Mouse (Mus musculus) heart, embryonic 16.5 days (tissue): ENCODE data around the gene Epc2. TPM values are rescaled to one million over a fixed set of nuclear protein-coding genes. Genes with fewer than 3 reads are reported as not detected.

Experiments used
- ATAC-seq: fragments of 200-750 bp; cut with Nextera tagmentation; replicated peaks from 2 replicates; pipeline ENCODE4 v1.8.0; 2017; ENCODE audit warnings: moderate number of reproducible peaks; ENCODE audit not compliant: insufficient read depth, low FRiP score; ENCODE audit errors: extremely low read depth
- H3K27ac ChIP-seq: fragments of 300-500 bp; sonication (generic); 2 replicates; pipeline ENCODE4 v1.5.1; 2014; ENCODE audit warnings: mild to moderate bottlenecking, low read length, control low read depth, moderate library complexity
- H3K27me3 ChIP-seq: fragments of 300-500 bp; sonication (generic); 2 replicates; pipeline ENCODE4 v1.6.1; 2014; ENCODE audit warnings: low read length, mixed read lengths; ENCODE audit not compliant: control insufficient read depth, insufficient read depth
- H3K36me3 ChIP-seq: fragments of 300-500 bp; sonication (generic); 2 replicates; pipeline ENCODE4 v1.6.1; 2014; ENCODE audit not compliant: control insufficient read depth, insufficient read depth
- H3K4me1 ChIP-seq: fragments of 300-500 bp; sonication (generic); 2 replicates; pipeline ENCODE4 v1.6.1; 2014; ENCODE audit warnings: low read length, mixed read lengths; ENCODE audit not compliant: control insufficient read depth, insufficient read depth
- H3K4me2 ChIP-seq: fragments of 300-500 bp; sonication (generic); 2 replicates; pipeline ENCODE4 v1.6.1; 2014; ENCODE audit warnings: low read depth, mild to moderate bottlenecking, control low read depth, low read length
- H3K4me3 ChIP-seq: fragments of 300-500 bp; sonication (generic); 2 replicates; pipeline ENCODE4 v1.5.1; 2014; ENCODE audit warnings: mild to moderate bottlenecking, control low read depth, low read length
- H3K9ac ChIP-seq: fragments of 300-500 bp; sonication (generic); 2 replicates; pipeline ENCODE4 v1.6.1; 2014; ENCODE audit warnings: low read length, control low read depth
- H3K9me3 ChIP-seq: fragments of 300-500 bp; sonication (generic); replicated peaks from 2 replicates; pipeline ENCODE4 v1.6.1; 2016; ENCODE audit warnings: low read length; ENCODE audit not compliant: control insufficient read depth
- WGBS: fragments of 180-500 bp; shearing (Covaris S2); extraction: QIAGEN DNeasy Blood & Tissue Kit; methylation state at CpG from one replicate; pipeline ENCODE4 v1.1.7; 2014; 5-methylcytosine and 5-hydroxymethylcytosine counted together
- polyA plus RNA-seq: library from polyadenylated mRNA; unstranded; fragments of >200 nt; fragmentation: Nextera tagmentation; extraction: Ambion mirVana; gene quantifications from 2 replicates; pipeline ENCODE4 v1.2.1, GENCODE M21; 2015

Epc2 gene
- polyA plus RNA-seq: 4.3 and 4.6 TPM in 2 replicates

DNA sequence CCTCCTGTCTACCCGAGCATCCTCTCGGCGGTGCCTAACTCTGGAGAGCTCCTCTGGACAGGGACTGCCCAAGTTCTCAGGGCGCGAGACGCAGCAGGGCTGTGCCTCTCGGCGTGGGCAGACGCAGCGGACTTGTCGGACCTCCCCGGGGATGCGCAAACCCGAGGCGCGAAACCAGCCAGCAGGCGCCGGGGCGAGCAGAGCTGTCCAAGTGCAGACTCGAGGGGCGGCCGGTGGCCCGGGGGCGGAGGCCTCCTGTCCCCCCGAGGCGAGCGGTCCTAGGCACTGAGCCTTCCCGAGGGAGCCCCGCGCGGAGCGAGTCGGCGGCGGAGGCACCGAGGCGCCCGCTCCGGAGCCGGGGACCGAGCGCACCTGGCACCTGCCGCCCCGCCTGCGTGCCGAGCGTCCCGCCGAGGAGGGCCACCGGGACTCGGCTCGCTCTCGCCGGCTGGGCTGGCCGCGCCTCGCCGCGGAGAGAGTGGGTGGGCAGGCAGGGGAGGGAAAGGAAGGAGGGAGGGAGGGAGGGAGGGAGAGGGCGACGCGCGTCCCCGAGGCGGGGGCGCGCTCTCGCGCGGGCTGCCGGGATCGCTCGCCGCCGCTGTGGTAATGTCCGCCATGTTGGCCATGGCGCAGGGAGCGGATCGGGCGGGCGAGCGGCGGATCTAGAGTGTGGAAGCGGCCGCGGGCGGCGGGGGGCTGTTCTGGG is at the start of gene Epc2:
Epc2 (plus strand) TSS at position 556 of the 706 bp plus-strand sequence.
- Histone ChIP-seq H3K4me3 (peak within 1 kb of the TSS; percentile 88), H3K9me3 (no peaks in the 10 kb centered on the region), H3K36me3 (no peaks in the 10 kb centered on the region), H3K9ac (peak within 1 kb of the TSS; percentile 96), H3K27ac (peak within 1 kb of the TSS; percentile 99), H3K4me2 (peak within 1 kb of the TSS; percentile 89), H3K27me3 (no peaks in the 10 kb centered on the region), H3K4me1 (peaks cover 5% of the 10 kb centered on the region)
- under 1% methylated on average over 79 of the region's 88 CpGs for WGBS
- peak; percentile 84 for ATAC-seq

- Histone ChIP-seq H3K36me3 (no peaks in the 10 kb centered on the region), H3K27me3 (no peaks in the 10 kb centered on the region), H3K4me2 (no peak overlapping the region), H3K4me3 (no peak overlapping the region), H3K9ac (no peak overlapping the region), H3K9me3 (no peaks in the 10 kb centered on the region), H3K27ac (no peak overlapping the region), H3K4me1 (no peaks in the 10 kb centered on the region)
- 48% methylated on average over 2 of the region's 2 CpGs for WGBS
- no peak for ATAC-seq
Observed at GRCm38 (mm10) chr2:49405954-49406353, 45.3 kb upstream of the Epc2 start.

- Histone ChIP-seq H3K4me1 (peaks cover 5% of the 10 kb centered on the region), H3K27me3 (no peaks in the 10 kb centered on the region)
Observed at GRCm38 (mm10) chr2:49411685-49412084, 39.6 kb upstream of the Epc2 start.

DNA sequence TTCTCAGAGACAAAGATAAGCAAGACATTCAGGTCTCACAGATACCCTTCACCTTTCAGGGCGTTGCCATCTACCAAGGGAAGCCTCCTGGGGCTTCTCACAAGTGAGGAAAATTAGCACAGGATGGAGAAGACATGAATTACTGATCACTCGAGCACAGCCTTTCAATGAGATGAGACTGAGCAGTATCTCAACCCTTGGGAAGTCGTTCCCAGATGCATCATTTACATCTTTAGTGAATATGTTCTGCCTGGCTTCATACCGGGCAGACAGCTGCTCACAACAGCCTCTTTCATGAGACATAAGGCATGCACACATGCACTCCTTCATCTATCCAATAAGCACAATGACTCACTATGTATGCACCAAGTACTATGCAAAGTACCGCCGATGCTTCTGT is 38.7 kb upstream of the Epc2 start:
- Histone ChIP-seq H3K9ac (no peak overlapping the region), H3K4me3 (no peak overlapping the region)
- WGBS: 75% methylated on average over 6 of the region's 6 CpGs

More at GRCm38 (mm10) chr2:49411685-49412084, 39.6 kb upstream of the Epc2 start:
- Histone ChIP-seq H3K9me3 (no peaks in the 10 kb centered on the region), H3K9ac (no peak overlapping the region), H3K4me2 (no peak overlapping the region), H3K4me3 (no peak overlapping the region), H3K36me3 (no peaks in the 10 kb centered on the region), H3K27ac (no peak overlapping the region)
- WGBS: 57% methylated on average over 5 of the region's 5 CpGs
- ATAC-seq: no peak

GRCm38 (mm10) chr2:49415868-49416267 is 35.4 kb upstream of the Epc2 start:
- H3K9ac ChIP-seq: no peak overlapping the region
- H3K27ac ChIP-seq: no peak overlapping the region
- H3K4me3 ChIP-seq: no peak overlapping the region
- H3K27me3 ChIP-seq: no peaks in the 10 kb centered on the region
- no peak for ATAC-seq
- H3K36me3 ChIP-seq: no peaks in the 10 kb centered on the region
- H3K9me3 ChIP-seq: no peaks in the 10 kb centered on the region
- 31% methylated on average over 3 of the region's 3 CpGs for WGBS
- no peak overlapping the region for H3K4me2 ChIP-seq
- H3K4me1 ChIP-seq: peaks cover 5% of the 10 kb centered on the region

More for the DNA sequence above, 38.7 kb upstream of the Epc2 start:
- Histone ChIP-seq H3K9me3 (no peaks in the 10 kb centered on the region), H3K27me3 (no peaks in the 10 kb centered on the region), H3K27ac (no peak overlapping the region), H3K4me1 (peaks cover 5% of the 10 kb centered on the region), H3K4me2 (no peak overlapping the region), H3K36me3 (no peaks in the 10 kb centered on the region)
- ATAC-seq: no peak

DNA sequence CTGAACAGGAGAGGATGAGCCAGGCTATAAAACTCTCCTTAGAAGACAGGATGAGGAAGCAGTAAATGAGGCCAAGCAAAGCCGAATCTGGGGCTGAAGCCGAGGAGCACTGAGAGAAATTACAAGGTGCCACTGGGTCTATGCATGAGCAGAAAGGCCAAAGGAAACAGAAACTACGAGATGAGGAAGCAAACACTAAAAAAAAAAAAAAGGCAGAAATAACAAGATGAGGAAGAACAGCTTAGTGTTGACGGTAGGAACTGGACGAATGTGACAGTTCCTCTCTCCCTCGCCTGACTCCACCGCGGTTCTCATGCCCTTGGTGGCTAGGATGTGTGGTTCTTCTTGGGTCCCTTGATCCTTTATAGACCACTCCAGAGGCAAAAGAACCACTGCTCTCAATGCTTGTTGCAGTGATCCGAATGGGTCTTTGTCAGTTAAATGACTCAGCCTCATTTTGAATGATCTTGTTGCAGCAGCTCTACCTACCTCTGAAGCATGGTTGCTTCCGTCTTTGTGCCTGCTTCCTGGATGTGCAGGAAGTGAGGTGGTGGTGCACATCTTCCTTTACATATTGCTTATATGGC is 34.2 kb upstream of the Epc2 start:
- H3K9me3 ChIP-seq: no peaks in the 10 kb centered on the region
- H3K4me3 ChIP-seq: no peak overlapping the region
- no peak overlapping the region for H3K4me2 ChIP-seq
- no peak overlapping the region for H3K9ac ChIP-seq
- H3K4me1 ChIP-seq: peaks cover 5% of the 10 kb centered on the region
- WGBS: 57% methylated on average over 10 of the region's 10 CpGs
- no peak for ATAC-seq
- no peaks in the 10 kb centered on the region for H3K36me3 ChIP-seq
- H3K27ac ChIP-seq: no peak overlapping the region
- H3K27me3 ChIP-seq: no peaks in the 10 kb centered on the region

DNA sequence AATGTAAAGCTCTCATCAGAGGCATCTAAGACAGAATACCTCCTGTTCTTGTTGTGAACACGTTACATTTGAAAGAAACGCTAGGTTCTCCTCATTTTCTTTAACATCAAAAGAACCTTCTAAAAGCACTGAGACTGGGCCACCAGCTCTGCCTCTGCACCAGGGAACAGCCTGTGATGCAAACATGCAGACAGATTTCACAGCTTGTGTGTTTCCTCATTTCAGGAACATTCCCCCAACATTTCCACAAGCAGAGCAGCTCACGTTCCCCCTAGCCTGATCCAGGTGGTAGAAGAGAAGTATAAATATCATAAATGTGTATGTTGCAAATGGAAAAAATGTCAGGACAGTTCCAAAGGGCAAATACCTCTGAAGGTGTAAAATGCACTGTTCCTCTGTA is 30.9 kb upstream of the Epc2 start:
- Histone ChIP-seq H3K36me3 (no peaks in the 10 kb centered on the region), H3K27me3 (no peaks in the 10 kb centered on the region), H3K9me3 (no peaks in the 10 kb centered on the region), H3K27ac (no peak overlapping the region), H3K4me2 (no peak overlapping the region), H3K4me3 (no peak overlapping the region), H3K4me1 (peaks cover 5% of the 10 kb centered on the region), H3K9ac (no peak overlapping the region)
- no peak for ATAC-seq
- 89% methylated on average over 3 of the region's 3 CpGs for WGBS

GRCm38 (mm10) chr2:49423857-49424256 is 27.4 kb upstream of the Epc2 start:
- WGBS: 62% methylated on average over 2 of the region's 2 CpGs
- no peaks in the 10 kb centered on the region for H3K9me3 ChIP-seq
- no peak overlapping the region for H3K27ac ChIP-seq
- no peaks in the 10 kb centered on the region for H3K27me3 ChIP-seq
- no peak for ATAC-seq
- no peak overlapping the region for H3K9ac ChIP-seq
- H3K4me3 ChIP-seq: no peak overlapping the region
- no peaks in the 10 kb centered on the region for H3K36me3 ChIP-seq
- H3K4me1 ChIP-seq: no peaks in the 10 kb centered on the region
- H3K4me2 ChIP-seq: no peak overlapping the region

DNA sequence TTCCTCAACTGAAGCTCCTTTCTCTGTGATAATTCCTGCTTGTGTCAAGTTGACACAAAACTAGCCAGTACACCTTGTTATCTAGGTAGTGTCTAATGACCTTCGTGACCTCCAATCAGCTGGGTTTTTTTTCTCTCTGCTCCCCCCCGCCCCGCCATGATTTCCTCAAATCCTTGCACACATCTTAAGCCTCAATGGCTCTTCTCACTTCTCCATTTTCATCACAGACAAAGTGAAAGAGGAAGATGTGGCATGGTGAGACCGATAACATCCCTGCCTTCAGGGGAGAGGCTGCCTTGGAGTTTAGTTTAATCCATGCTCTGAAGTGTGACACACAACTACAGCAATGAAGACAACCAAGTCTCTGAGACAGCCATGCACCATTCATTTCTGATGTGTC is 26.5 kb upstream of the Epc2 start:
- no peak for ATAC-seq
- Histone ChIP-seq H3K4me2 (no peak overlapping the region), H3K27me3 (no peaks in the 10 kb centered on the region), H3K4me3 (no peak overlapping the region), H3K36me3 (no peaks in the 10 kb centered on the region), H3K9me3 (no peaks in the 10 kb centered on the region), H3K27ac (no peak overlapping the region), H3K9ac (no peak overlapping the region), H3K4me1 (no peaks in the 10 kb centered on the region)
- 77% methylated on average over 4 of the region's 4 CpGs for whole genome bisulfite sequencing
